Mouse (Mus musculus) erythroid progenitor cell, adult 5-6 weeks (primary cell): ENCODE results near the gene Akap11. TPM values are rescaled to one million over a fixed set of nuclear protein-coding genes. Genes with fewer than 3 reads are reported as not detected.
A peak's percentile ranks its signal among the peaks of the same experiment; 100 is the strongest.

Source experiments
- ATAC-seq: replicated peaks from 2 replicates; pipeline ENCODE4 v1.8.0; 2016; ENCODE audit warnings: moderate number of reproducible peaks, mild to moderate bottlenecking, moderate TSS enrichment, inconsistent platforms; ENCODE audit not compliant: poor library complexity, low FRiP score, severe bottlenecking
- total RNA-seq, 2 experiments: library from RNA; stranded (forward) in 1 of 2; stranded (reverse) in 1 of 2; fragments of 150-400 nt in 1 of 2; fragments of 186-747, 209-891 nt in 1 of 2; gene quantifications; 2 replicates each; pipeline versions ENCODE4 v1.2.3 to v1.2.4; 2015 to 2017; ENCODE audit warnings: low replicate concordance in 2 of 2

Gene Akap11
- total RNA-seq, 2 experiments from 2014 or later: 15.5 to 38.9 TPM

DNA sequence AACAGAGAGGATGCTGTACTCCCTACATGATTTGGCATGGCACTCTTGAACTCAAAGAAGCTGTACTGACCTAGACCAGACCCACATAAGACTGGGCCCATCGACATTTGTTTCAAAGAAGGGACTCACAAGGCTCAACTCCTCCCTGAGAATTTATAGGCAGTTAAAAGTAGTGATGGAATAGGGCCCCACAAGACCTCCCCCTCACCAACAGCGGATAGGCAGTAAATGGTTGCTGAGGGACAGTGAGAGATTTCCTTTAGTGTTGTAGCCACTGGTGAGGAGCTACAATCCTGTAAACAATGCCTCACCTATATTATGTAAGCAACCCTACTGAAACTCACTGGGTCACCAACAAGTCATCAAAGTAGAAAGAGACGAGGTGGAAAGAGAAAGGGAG, 6.4 kb downstream of the Akap11 start:
- ATAC-seq: no peak

DNA sequence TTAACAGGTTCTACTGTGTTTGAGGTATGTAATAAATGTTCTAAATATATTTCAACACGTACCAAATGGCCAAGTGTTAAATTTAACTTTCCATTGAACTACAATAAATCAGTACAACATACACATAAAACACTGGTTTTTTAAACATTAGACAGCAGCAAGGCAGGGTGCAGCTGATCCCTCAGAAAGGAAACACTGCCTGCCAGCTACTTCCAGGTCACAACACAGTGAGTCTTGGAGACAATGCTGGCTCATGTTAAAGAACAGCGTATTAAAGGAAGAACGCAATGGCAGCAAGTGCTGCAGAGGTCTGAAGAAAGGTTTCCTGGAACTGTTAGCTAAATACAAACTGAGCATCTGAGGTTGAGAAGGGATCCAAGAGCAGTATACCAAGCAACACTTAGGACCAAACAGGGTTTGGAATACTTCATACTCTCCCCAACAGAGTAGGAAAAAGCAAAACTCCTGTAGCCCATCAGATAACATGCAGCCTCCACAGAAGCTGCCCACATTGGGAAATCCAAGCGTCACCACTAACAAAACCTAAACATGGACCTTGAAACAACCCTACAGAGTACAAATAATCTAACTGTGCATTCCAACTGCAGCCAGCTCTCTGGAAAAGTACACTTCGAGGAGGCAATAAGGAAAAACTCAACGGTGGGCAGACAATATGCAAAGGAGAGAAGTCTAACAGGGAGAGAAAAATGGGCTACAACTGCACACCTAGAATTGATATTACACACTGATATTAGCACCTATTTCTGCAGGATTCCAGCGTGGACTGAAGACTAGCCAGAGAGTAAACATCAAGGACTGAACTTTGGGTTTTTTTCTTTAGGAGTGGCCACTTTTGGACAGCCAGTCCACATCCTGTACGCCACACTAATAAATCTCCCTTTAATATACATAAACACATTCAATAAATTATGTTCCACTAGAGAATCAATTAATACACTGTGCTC, 7.9 kb downstream of the Akap11 start:
- no peak for ATAC-seq

- no peak for ATAC-seq
These were observed 9.7 kb downstream of the Akap11 start for GRCm38 (mm10) chr14:78526907-78527306.

DNA sequence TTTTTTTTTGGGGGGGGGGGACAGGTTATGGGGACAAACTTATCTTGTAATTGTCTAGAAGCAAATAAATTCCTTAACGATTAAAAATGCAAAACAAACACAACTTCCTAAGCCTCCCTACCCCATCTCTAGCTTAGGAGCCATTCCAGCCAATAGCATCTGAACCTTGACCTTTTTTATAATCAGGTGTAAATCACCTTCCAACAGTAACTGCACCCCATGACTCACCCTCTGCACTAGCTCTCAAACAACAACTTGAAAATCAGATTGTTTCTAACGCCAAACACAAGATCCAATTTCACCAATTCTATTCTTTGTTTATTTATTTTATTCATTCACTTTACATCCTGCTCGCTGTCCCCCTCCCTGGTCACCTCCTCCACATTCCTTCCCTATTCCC, 10.1 kb downstream of the Akap11 start:
- no peak for ATAC-seq

DNA sequence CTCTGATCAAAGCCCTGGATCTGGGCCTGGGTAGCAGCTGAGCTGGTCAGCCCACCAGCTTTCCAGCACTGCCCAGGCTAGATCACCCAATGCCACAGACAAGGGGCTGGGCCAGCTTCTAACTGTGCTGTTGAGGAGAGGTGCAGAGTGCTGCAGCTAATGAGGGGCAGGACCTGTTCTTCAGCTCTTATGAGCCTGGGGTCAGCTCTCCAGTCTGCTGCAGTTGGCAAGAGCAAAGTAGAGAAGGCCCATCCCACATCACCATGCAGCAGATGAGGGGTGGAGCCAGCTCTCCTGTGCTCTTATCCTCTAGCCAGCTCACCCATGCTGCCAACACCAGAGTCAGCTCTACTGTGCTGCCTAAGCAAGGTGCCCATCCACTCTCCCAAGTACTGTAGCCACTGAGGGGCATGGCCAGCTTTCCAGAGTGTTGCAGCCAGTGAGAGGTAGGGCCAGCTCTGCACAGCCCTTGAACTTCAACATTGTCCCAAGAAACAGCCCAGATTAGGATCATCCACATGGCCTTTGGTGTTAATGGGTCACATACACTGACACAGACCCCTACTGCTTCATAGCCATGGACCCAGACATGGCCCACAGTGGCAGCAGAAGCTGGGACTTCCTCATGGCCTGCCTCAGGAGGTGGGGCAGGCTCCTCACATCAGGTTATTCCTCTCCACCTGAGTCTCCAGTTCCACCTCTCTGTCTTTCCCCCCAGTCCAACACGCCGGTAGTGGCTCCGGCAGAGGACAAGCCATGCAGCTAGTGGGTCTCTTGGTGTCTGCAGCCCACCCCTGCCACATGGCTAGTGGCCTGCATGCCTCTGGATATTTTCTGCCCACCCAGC, 10.8 kb downstream of the Akap11 start:
- ATAC-seq: peak; percentile 81

- ATAC-seq: no peak
These were observed 11.5 kb downstream of the Akap11 start for GRCm38 (mm10) chr14:78525059-78525458.

DNA sequence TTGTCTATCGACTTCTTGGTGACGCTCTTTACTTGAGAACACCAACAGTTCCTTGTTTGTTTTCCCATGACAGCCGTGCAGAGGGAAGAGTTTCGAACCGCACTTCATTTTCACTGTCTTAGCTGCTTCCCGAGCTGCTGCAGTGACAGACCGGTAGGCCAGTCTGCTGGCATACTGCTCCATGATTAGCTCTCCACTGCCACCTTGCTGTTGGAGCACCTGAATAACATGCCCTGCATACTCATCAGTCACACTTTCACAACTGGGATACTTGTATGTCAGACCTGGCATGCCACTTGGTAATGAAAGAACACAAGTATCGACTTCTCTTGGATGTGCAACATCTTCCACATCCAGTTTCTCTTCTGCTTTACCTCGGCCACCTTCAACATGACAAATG, 25.9 kb downstream of the Akap11 start:
- no peak for ATAC-seq

- ATAC-seq: no peak
These were observed 26.8 kb downstream of the Akap11 start for GRCm38 (mm10) chr14:78509791-78510190.

DNA sequence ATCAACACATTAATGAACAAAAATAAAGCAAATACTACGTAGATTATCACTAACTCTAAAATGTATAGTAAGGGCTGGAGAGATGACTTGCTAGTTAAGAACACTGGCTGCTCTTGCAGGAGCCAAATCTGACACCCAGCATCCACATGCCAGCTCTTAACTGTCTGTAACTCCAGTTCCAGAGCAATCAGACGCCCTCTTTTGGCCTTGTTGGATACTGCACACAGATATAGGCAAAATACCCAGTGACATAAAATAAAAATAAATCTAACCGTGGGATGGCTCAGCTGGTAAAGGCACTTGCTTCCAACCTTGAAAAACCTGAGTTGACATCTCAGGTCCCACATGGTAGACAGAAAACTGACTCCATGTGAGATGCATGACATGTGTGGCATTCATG, 36.0 kb downstream of the Akap11 start:
- no peak for ATAC-seq

GRCm38 (mm10) chr14:78496691-78497090, 39.9 kb downstream of the Akap11 start:
- ATAC-seq: peak; percentile 55; the same call in 1 of the 2 replicates

GRCm38 (mm10) chr14:78495241-78495640, 41.4 kb downstream of the Akap11 start:
- peak; percentile 79 for ATAC-seq

DNA sequence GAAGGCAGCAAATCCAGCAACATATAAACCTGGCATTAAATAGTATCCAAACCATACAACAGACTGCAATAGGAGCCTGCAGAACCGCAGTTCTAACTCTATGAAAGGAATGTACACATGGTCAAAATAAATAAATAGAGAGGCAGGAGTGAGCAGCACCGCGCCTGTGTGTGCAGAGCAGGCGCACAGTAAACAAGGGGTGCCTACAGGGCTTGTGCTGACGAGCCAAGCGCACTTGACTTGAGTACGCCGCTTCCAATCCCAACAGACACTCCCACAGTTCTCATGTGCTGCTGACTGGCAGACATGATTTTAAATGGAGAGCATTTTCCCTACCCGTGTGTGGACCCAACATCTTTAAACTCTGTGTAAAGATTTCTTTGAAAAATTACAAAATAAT, 44.0 kb downstream of the Akap11 start:
- ATAC-seq: no peak

DNA sequence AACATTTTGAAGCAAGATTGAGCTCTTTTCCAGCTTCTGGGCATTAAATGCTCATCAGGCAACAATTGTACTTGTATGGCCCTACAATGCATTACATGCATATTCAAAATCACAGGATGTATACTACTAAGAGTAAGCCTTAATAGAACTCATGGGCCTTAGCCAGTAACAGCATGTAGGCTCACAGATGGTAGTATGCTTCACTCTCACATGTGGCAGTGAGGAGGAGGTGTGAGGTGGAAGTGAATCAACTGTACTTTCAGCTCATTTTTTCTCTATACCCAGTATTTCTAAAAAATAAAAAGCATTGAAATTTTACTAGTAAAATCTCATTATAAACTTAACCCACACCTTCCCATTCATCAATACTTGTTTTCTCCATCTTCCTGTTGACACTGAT, 45.2 kb downstream of the Akap11 start:
- ATAC-seq: no peak

DNA sequence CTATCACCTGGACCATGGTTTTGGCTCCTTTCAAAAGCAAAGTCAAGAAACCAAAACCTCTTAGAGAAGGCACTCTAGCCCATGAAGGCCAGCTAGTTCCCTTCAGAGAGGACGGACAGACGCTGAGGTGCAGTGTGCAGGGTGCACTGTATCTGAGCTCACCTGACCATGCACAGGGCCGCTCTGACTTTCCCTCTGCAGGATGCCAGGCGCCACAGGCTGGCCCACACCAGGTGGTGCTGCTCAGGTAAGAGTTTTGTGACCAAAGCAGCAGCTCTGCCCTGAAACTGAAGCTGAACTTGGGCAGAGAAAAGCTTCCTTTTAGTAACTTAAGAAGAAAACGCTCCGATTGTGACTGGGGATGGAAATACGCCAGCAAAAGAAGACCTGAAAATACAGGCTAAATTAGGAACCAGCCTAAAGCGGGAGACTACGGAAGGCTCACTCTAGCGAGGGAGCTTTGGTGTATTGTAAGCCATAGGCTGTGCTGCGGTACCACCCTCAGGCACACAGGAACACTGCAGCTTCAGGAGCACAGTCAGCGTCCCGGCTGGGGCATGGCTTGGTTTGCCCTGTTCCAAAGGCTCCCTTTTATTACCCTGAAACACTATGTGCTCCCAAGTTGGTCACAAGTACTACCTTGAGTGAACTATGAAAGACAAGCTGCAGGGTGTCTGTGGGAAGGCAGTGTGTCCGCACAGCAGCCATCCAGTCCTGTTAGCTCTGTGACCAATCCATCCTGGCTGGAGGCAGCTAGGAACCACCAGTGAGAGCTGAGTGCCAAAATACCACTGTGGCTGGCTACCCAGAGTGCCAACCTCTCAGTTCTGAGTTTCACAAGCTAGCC, 54.0 kb downstream of the Akap11 start:
- no peak for ATAC-seq

DNA sequence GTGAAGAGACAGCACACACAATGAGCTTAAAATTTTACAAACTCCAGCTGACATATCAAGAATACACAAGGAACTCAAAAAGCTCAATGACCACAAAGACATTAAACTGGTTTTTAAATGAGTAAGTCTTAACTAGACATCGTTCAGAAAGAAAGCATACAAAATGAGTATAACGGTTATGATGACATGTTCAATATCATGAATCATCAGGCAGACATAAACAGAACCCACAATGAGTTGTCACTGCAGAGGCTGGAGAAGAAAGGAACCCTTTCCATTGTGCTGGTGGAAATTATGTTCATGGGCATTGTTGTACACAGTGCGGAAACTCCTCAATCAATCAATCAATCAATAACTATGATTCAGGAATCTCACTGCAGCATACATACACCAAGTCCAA, 62.5 kb downstream of the Akap11 start:
- ATAC-seq: no peak

GRCm38 (mm10) chr14:78470714-78471113, 65.9 kb downstream of the Akap11 start:
- ATAC-seq: no peak

DNA sequence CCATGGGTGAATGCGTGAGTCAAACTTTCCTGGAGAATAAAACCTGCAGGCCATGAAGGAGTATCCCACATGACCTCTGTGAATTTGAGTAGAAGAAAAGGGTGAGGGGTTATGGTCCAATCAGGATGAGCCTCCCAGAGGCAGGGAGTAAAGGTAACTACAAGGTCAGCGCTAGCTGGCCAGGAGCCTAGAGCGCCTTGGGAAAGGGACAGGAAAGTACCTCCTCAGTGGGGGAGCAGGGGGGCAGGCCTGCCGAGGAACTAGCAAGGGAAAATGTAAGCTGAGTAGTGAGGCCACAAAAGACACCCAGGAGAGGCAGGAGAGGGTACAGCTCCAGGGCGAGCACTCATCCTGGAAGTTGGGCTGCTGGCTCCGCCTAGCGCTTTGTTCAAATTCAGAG, 67.6 kb downstream of the Akap11 start:
- no peak for ATAC-seq

DNA sequence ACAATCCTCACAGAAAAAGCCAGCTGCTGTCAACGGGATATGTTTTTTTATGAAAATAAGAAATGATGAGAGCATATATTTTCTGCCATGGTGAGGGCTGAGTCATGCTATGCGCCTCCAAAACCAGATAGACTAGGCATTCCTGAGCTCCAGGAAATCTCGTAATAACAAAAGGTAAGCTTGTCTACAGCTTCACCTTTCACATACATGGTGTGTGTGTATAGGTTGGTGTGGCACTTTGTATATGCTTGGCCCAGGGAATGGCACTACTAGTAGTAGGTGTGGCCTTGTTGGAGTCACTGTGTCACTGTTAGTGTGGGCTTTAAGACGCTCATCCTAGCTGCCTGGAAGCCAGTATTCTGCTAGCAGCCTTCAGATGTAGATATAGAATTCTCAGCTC, 68.6 kb downstream of the Akap11 start:
- ATAC-seq: no peak

DNA sequence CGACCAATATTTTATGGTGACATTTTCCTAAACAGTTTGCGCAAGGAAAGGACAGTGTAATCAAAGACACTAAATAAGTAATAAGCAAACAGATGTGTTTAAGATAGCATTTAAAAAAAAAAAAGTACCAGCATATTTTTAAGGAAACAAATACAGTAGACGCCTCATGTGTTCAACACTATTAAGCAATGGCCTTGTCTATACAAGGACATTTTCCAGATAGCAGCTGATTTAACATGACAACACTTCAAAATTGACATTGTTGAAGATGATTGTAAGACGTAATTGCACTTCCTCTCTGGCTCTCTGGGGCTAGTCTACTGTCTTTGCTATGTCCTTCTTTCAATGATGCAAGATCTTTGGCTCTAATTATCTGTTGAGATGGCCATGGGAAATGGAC, 72.3 kb downstream of the Akap11 start:
- ATAC-seq: no peak

- ATAC-seq: no peak
These were observed 77.5 kb downstream of the Akap11 start for GRCm38 (mm10) chr14:78459121-78459520.
